Mouse (Mus musculus): ENCODE results near the gene Kcne1l.

The Kcne1l gene

DNA sequence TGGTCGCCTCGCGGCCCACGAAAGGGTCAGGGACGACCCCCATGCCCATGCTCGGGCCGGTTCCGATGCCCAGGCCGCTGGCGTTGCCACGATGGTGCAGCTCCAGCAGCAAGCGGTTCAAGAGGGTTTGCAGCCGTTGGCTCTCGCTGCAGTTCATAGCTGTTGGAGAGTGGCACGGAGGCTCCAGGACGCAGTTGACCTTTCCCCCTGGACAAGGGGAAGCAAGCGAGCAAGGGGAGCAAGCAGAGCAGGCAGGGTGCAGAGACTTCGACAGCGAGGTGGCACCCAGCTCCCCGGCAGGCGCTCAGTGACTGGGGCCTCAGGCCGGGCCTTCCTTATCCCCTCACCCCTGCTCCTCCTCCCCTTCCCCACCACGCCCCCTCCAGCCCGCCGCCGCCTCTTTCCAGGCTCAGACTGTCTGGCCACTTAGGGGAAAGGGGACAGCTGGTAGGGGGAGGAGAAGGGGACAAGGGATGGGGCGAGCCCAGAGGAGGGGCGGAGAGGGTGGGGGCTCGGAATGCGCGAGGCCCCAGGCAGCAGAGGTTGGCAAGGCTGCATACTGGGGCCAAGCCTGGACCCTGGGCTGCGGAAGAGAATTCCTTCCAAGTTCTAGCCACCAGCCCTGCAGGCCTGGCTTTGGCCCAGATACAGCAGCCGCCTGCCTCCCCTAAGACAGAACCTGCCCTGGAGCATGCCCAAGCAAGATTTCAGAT, at the start of gene Kcne1l:
Gene Kcne1l, minus strand, starts transcription at position 426 of the 713 bp plus-strand sequence.
- peak in 1 of 2 experiments; percentile 27 for DNase-seq (ENCODE audit: low spot score in 2 of 2)

DNA sequence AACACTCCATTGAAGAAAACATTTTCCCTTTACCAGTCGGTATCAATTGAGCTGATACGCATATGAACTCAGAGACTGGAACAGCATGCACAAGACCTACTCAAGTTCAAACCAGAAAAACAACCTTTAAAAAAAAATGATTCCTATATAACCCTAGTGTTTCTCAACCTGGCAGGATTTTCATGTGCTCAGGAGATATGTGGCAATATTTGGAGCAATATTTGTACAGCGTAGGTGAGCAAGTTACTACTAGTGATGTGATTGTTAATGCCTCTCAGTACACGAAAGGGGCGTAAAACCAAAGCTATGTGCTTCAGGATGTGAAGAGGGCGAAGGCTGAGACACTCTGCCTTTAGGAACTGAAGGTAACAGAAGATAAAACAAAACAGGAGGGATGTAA, 30.1 kb upstream of the Kcne1l start:
- no peak for DNase-seq (ENCODE audit: low spot score in 2 of 2)

DNA sequence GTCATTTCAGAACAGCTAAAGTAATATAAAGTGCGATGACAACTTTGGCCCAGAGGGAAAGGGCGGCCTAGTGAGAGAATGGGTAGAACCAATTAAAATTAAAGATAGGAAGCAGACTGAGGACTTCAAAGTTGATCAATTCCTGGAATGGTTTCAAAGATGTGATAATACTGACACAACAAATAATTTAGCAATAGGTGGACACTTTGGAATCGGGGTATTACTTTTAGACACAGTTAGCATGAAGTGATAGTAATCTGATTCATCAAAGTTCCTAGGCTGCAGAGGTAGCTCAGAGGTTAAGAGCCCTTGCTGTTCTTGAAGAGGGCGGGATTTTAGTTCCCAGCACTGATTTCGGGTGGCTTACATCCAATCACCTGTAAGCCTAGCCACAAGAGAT, 29.4 kb upstream of the Kcne1l start:
- DNase-seq (ENCODE audit: low spot score in 2 of 2): no peak

DNA sequence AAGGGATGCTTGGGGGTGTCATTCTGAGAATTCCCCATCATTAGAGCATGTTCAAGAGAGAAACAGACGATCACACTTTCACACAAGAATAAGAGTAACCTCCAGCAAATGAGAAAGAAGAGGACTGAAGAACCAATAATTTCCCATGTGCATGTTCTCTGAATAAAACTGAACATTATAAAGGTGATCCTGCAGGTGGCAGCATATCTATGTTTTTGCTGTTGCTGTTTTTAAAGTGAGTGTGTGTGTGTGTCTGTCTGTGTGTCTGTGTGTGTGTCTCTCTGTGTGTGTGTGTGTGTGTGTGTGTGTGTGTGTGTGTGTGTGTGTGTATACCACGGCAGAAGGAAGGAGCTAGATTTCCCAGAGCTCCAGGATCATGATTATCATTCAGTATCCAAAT, 19.7 kb upstream of the Kcne1l start:
- DNase-seq (ENCODE audit: low spot score in 2 of 2): no peak

DNA sequence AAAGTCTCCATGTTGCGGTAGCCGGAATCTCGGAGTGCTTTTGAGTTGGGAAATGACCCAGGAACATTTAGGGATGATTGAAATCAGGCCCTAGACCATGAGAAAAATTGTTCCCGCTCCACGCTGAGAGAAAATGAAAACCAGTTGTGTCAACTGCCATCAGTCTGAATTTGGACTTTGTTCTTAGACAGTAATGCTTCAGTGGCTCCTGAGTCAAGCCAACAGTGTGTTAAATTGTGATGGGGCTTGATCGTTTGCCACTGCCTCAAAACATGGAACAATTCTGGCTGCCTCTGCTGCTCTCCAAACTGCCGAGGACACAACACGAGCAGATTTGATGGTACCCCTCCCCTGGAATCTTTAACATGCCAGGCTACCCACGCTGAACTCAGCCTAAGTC, 10.0 kb upstream of the Kcne1l start:
- no peak for DNase-seq (ENCODE audit: low spot score in 2 of 2)

DNA sequence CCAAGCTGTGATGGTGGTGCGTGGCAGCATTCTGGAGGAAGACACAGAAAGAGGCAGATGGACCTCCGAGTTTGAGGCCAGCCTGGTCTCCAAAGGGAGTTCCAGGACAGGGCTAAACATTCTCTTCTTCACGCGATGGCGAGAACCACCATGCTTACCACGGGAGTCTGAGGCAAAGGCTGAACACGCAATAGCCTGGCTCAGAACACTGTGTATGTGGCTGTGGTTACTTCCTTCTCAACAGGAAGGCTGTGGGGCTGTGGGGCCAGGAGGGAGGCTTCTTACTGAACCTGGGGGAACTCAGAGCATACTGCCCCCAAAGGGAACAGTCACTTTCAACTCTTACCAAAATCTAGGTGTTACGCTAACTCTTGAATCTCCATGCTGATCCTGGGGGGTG, 9.2 kb upstream of the Kcne1l start:
- no peak for DNase-seq (ENCODE audit: low spot score in 2 of 2)

DNA sequence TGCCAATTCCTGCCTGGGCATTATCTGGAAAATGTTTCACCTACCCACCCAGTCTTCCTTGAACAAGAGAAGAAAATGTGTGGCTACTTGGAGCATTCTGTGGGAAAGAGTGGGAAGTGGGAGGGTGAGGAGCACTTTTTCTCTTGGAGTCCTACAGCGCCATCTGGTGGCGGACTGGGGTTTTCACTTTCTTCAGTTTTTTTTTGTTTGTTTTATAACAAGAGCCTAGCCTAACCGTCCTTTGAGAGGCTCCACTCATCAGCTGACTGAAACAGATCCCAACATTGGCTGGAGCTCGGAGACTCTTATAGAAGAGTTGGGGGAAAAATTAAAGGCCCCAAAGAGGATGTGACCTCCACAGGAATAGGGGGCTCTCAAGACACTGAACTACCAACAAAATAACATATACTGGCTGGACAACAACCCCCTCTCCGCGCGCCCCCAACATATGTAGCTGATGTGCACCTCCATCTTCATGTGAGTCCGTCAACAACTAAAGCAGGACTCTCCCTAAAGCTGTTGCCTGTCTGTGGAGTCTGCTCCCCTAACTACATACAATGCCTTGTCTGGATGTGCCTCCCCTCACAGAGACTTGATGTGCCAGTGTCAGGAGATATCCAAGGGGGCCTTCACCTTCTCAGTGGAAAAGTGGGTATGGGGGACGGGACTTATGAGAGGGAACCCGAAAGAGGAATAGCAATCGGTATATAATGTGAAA, 8.4 kb upstream of the Kcne1l start:
- DNase-seq (ENCODE audit: low spot score in 2 of 2): peak; percentile 82 to 84

DNA sequence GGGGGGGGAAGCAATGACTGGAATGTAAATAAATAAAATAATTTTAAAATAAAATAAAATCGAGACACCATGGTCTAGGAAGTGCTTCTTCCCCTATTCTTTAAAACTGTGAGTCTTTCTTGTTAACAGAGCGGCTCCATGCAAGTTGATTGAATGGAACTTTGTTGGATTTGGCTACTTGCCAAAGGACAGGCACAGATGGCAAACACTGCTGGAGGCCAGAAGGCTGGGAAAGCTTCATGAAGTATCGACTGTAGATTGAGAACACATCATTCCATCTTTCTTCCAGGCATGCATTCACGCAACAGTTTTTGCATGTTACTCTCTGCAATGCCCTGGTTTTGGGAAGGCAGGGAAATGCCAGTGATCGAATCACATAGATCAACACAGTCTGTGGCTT, 4.3 kb upstream of the Kcne1l start:
- peak in 1 of 2 experiments; percentile 25 for DNase-seq (ENCODE audit: low spot score in 2 of 2)

DNA sequence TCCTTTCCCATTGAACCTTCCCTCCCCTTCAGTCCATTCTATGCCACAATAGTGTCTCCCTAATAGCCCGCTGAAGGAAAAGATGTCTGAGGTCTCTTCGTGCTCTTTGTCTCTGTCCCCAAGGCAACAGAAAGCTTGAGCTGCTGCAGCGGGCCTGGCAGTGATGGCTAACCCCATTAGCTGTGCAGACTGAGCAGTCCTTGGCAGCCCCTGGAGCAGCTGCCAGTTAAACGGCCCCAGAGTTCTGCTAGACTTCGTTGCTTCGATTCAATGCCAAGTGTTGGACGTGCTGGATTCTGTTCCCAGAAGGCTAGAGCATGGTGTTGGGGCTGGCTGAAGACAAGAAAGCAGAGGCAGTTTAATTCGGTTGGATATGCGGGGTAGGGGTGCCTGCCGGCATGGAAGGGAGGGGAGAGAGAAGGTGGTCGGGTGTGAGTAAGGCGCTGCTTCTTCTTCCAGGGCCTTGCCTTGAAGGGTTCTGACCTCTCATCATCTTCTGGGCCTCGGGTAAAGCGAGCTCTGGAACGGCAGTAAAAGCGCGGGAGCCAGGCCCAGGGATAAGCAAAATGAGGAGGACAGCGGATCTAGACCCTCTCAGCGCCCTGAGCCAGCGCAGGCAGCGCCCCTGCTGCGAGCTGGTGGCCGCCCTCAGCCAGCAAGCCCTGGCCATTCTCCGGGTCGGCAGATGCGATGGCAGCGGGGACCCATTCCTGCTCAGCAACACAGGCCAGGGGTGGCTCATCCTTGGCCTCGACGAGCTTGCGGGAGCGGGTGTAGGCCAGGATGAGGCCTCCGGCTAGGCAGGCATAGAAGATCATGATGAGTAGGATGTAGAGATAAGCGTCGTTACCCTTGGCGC, 855 bp downstream of the Kcne1l start:
- DNase-seq (ENCODE audit: low spot score in 2 of 2): peak; percentile 60 to 70

DNA sequence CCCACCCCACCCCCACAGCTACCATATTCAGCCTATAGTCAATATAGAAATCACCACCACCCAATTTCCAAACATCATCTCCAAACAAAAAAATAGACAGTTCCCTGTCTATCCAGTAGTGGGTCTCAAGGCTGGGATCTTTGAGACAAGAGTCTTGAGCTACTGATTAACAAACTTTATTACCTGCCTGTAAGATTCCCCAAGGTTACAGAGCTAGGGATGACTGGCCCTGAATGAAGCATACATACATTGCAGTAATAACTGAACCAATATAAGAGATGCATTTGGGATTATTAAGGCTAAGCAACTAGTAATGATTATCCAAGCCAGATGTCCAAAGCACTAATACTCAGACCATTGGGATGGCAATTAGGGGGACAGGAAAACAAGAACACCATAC, 1.5 kb downstream of the Kcne1l start:
- no peak for DNase-seq (ENCODE audit: low spot score in 2 of 2)

DNA sequence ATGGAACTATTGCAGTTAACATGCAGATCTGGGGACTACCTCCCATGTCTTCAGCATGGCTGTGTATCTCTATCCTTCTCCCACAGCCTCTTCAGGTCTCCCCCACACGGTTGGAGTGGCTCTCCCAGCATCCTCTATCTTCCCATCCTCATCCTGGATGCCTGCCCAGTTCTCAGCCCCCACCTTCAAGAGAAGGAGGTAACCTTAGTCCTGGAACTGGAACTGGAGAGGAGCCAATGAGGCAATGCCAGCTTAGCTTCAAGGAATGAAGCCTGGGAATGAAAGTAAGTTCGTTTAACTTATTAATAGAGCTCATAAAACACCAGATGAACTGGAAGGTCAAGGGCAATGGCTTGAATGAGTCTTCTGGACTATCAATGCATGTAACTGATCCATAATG, 2.6 kb downstream of the Kcne1l start:
- no peak for DNase-seq (ENCODE audit: low spot score in 2 of 2)

DNA sequence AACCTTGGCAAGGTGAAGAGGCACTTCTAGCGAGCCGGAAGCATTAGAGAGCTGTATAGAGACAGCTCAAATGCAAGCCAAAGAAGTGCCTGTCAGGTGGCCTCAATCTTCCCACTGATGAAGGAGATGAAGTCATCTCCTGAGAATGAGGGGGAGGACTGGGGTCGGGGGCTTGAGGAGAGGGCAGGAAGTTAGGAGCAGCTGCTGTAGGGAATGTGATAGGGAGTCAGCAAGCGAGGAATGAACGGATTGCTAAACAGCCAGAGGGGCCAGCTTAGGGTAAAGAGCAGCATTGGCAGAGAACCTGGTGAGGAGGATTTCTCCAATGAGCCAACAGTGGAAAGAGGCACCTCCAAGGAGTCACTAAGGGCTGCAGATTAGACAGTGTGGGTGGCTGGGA, 20.2 kb downstream of the Kcne1l start:
- no peak for DNase-seq (ENCODE audit: low spot score in 2 of 2)

DNA sequence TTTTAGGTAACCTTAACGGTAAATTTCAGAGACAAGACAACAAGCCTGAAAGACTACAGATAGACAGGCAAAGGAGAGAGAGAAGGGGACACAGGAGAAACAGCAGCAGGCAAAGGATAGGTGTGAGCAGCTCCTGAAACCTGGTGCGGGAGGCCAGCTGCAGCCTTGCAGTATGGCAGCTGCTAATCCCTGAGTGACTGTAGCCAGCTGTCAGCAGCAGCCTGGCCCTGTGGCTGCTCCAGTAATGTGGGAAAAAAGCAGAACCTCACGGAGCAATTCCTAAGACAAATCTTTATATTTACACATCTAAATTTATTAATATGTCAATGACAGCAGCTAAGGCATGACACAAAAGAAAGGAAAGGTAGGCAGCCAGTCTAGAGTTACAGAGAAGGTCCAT, 29.5 kb downstream of the Kcne1l start:
- no peak for DNase-seq (ENCODE audit: low spot score in 2 of 2)

DNA sequence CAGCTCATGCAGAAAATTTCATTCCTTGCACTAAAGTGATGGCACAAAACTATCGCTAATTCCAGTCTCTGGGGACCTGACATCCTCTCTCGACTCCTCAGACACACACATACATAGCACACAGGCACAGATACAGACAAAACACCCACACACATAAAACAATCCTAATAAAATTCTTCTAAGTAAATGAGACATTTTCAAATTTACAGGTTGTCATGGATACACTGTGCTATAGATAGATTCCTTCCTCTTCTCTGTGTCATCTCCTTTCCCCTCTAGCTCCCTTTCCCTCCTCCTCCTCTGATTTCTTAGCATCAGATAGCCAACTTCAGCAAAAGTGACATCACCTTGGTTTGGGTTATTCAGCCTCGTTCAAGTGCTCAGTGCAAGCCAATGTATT, 30.1 kb downstream of the Kcne1l start:
- DNase-seq (ENCODE audit: low spot score in 2 of 2): peak in 1 of 2 experiments; percentile 20
